Mouse (Mus musculus) liver, postnatal 0 days (tissue): ENCODE data around the gene Olfr803.

Experiments
- CTCF ChIP-seq: sonication (generic); IDR thresholded peaks from 2 replicates; pipeline ENCODE4 v1.5.1; 2016; ENCODE audit warnings: antibody characterized with exemption, low read depth
- EP300 ChIP-seq: IDR thresholded peaks from 2 replicates; pipeline ENCODE4 v1.6.1; 2016; ENCODE audit warnings: antibody characterized with exemption, low read depth, mild to moderate bottlenecking

DNA sequence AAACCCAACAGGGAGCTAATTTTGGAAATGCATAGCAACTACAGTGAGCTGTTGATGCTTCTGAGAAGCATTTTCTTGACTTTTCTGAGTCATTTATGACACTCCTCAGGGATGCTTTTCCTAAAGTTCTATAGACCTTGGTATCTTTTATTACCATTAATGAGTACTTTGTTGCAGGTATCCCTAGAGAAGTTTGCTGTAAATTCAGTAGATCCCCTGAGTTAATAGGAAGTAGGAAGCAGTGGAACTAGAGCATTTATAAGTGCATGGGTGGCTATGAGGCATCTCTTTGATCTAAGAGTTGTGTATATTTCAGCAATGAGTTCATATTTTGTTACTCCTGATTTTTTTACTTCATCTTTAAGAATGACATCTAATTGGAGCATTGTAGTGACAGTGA is 8.8 kb upstream of the Olfr803 start, which contains the start of gene Olfr804:
- TF ChIP-seq CTCF (no peak), EP300 (no peak)
